Mouse (Mus musculus) kidney, embryonic 14.5 days (tissue): ENCODE measurements around the gene Ncs1. TPM values are rescaled to one million over a fixed set of nuclear protein-coding genes. Genes with fewer than 3 reads are reported as not detected.

Experiments used
- ATAC-seq: fragments of 200-750 bp; cut with Nextera tagmentation; 2 replicates; pipeline ENCODE4 v1.8.0; 2017; ENCODE audit warnings: moderate number of reproducible peaks, mild to moderate bottlenecking, moderate TSS enrichment, moderate library complexity; ENCODE audit not compliant: low FRiP score, low TSS enrichment
- H3K27ac ChIP-seq: fragments of 300-500 bp; sonication (generic); 2 replicates; pipeline ENCODE4 v1.5.1; 2014; ENCODE audit warnings: low read depth, mild to moderate bottlenecking, low read length, moderate library complexity, mixed read lengths
- H3K27me3 ChIP-seq: fragments of 300-500 bp; sonication (generic); 2 replicates; pipeline ENCODE4 v1.6.1; 2014; ENCODE audit warnings: mild to moderate bottlenecking, low read length; ENCODE audit not compliant: control insufficient read depth, insufficient read depth
- H3K36me3 ChIP-seq: fragments of 300-500 bp; sonication (generic); 2 replicates; pipeline ENCODE4 v1.6.1; 2014; ENCODE audit warnings: low read length, mixed read lengths; ENCODE audit not compliant: control insufficient read depth, insufficient read depth
- H3K4me1 ChIP-seq: fragments of 300-500 bp; sonication (generic); 2 replicates; pipeline ENCODE4 v1.6.1; 2014; ENCODE audit warnings: low read length, mixed read lengths; ENCODE audit not compliant: control insufficient read depth, insufficient read depth
- H3K4me2 ChIP-seq: fragments of 300-500 bp; sonication (generic); replicated peaks from 2 replicates; pipeline ENCODE4 v1.6.1; 2014; ENCODE audit warnings: low read depth, mild to moderate bottlenecking, low read length
- H3K4me3 ChIP-seq: fragments of 300-500 bp; sonication (generic); 2 replicates; pipeline ENCODE4 v1.5.1; 2014; ENCODE audit warnings: mild to moderate bottlenecking, low read length
- H3K9ac ChIP-seq: fragments of 300-500 bp; sonication (generic); 2 replicates; pipeline ENCODE4 v1.6.1; 2014; ENCODE audit warnings: low read depth, mild to moderate bottlenecking, low read length, moderate library complexity
- H3K9me3 ChIP-seq: fragments of 300-500 bp; sonication (generic); 2 replicates; pipeline ENCODE4 v1.6.1; 2016; ENCODE audit warnings: low read length; ENCODE audit not compliant: control insufficient read depth
- WGBS: fragments of 180-500 bp; shearing (Covaris S2); extraction: QIAGEN DNeasy Blood & Tissue Kit; methylation state at CpG from one replicate; pipeline ENCODE4 v1.1.7; 2014; 5-methylcytosine and 5-hydroxymethylcytosine counted together
- polyA plus RNA-seq: library from polyadenylated mRNA; unstranded; fragments of >200 nt; fragmentation: Nextera tagmentation; extraction: Ambion mirVana; gene quantifications from 2 replicates; pipeline ENCODE4 v1.2.1, GENCODE M21; 2014

The Ncs1 gene
- polyA plus RNA-seq, 1 experiment from 2014 or later: 57.0 TPM

GRCm38 (mm10) chr2:31208544-31209142, 37.0 kb upstream of the Ncs1 start:
- Histone ChIP-seq H3K4me3 (no peak overlapping the region), H3K4me1 (no peaks in the 10 kb centered on the region; the same call in 1 of the 2 replicates), H3K4me2 (no peak overlapping the region), H3K9me3 (no peaks in the 10 kb centered on the region), H3K27me3 (no peaks in the 10 kb centered on the region), H3K9ac (no peak overlapping the region), H3K27ac (no peak overlapping the region), H3K36me3 (peaks cover 51% of the 10 kb centered on the region)
- ATAC-seq: no peak
- WGBS: 91% methylated on average over 13 of the region's 13 CpGs

GRCm38 (mm10) chr2:31209525-31209924, 36.1 kb upstream of the Ncs1 start:
- no peak overlapping the region for H3K9ac ChIP-seq
- peaks cover 51% of the 10 kb centered on the region for H3K36me3 ChIP-seq
- no peak overlapping the region for H3K4me2 ChIP-seq
- H3K27ac ChIP-seq: no peak overlapping the region
- 84% methylated on average over 4 of the region's 4 CpGs for WGBS
- H3K4me1 ChIP-seq: no peaks in the 10 kb centered on the region
- H3K27me3 ChIP-seq: no peaks in the 10 kb centered on the region
- H3K4me3 ChIP-seq: no peak overlapping the region
- no peak for ATAC-seq
- no peaks in the 10 kb centered on the region for H3K9me3 ChIP-seq

GRCm38 (mm10) chr2:31210144-31210847, 35.3 kb upstream of the Ncs1 start:
- no peaks in the 10 kb centered on the region for H3K4me1 ChIP-seq
- no peak overlapping the region for H3K27ac ChIP-seq
- no peak overlapping the region for H3K9ac ChIP-seq
- no peak overlapping the region for H3K4me3 ChIP-seq
- no peaks in the 10 kb centered on the region for H3K27me3 ChIP-seq
- peaks cover 57% of the 10 kb centered on the region for H3K36me3 ChIP-seq
- ATAC-seq: no peak
- no peak overlapping the region for H3K4me2 ChIP-seq
- no peaks in the 10 kb centered on the region for H3K9me3 ChIP-seq
- WGBS: 75% methylated on average over 11 of the region's 11 CpGs

- peaks cover 60% of the 10 kb centered on the region for H3K36me3 ChIP-seq
- H3K4me3 ChIP-seq: no peak overlapping the region
- no peaks in the 10 kb centered on the region for H3K27me3 ChIP-seq
- H3K4me1 ChIP-seq: no peaks in the 10 kb centered on the region
- no peak overlapping the region for H3K9ac ChIP-seq
- ATAC-seq: no peak
- 66% methylated on average over 3 of the region's 3 CpGs for WGBS
- H3K9me3 ChIP-seq: no peaks in the 10 kb centered on the region
- H3K27ac ChIP-seq: no peak overlapping the region
- H3K4me2 ChIP-seq: no peak overlapping the region
Measured at GRCm38 (mm10) chr2:31211204-31211603, 34.4 kb upstream of the Ncs1 start.

- no peaks in the 10 kb centered on the region for H3K9me3 ChIP-seq
- H3K36me3 ChIP-seq: peaks cover 44% of the 10 kb centered on the region
- no peak overlapping the region for H3K4me3 ChIP-seq
- no peak for ATAC-seq
- H3K27me3 ChIP-seq: no peaks in the 10 kb centered on the region
- WGBS: 86% methylated on average over 16 of the region's 16 CpGs
- H3K4me1 ChIP-seq: no peaks in the 10 kb centered on the region
- H3K9ac ChIP-seq: no peak overlapping the region
- H3K27ac ChIP-seq: no peak overlapping the region
- H3K4me2 ChIP-seq: no peak overlapping the region
Measured at GRCm38 (mm10) chr2:31214211-31214796, 31.3 kb upstream of the Ncs1 start.

GRCm38 (mm10) chr2:31218611-31219010, 27.0 kb upstream of the Ncs1 start:
- no peak overlapping the region for H3K4me3 ChIP-seq
- H3K9ac ChIP-seq: no peak overlapping the region
- H3K27ac ChIP-seq: no peak overlapping the region
- peaks cover 19% of the 10 kb centered on the region for H3K36me3 ChIP-seq
- H3K4me2 ChIP-seq: no peak overlapping the region
- H3K27me3 ChIP-seq: no peaks in the 10 kb centered on the region
- no peaks in the 10 kb centered on the region for H3K4me1 ChIP-seq
- no peaks in the 10 kb centered on the region for H3K9me3 ChIP-seq
- ATAC-seq: no peak
- WGBS: 85% methylated on average over 3 of the region's 3 CpGs

- no peak overlapping the region for H3K27ac ChIP-seq
- no peak overlapping the region for H3K9ac ChIP-seq
- ATAC-seq: no peak
- H3K27me3 ChIP-seq: no peaks in the 10 kb centered on the region
- H3K9me3 ChIP-seq: no peaks in the 10 kb centered on the region
- peaks cover 13% of the 10 kb centered on the region for H3K36me3 ChIP-seq
- H3K4me3 ChIP-seq: no peak overlapping the region
- H3K4me1 ChIP-seq: no peaks in the 10 kb centered on the region
- WGBS: 86% methylated on average over 6 of the region's 6 CpGs
- no peak overlapping the region for H3K4me2 ChIP-seq
Measured at GRCm38 (mm10) chr2:31219470-31219869, 26.2 kb upstream of the Ncs1 start.

- 71% methylated on average over 7 of the region's 7 CpGs for WGBS
- H3K27ac ChIP-seq: no peak overlapping the region
- no peak overlapping the region for H3K4me2 ChIP-seq
- no peaks in the 10 kb centered on the region for H3K9me3 ChIP-seq
- no peaks in the 10 kb centered on the region for H3K4me1 ChIP-seq
- peaks cover 2% of the 10 kb centered on the region; the same call in 1 of the 2 replicates for H3K36me3 ChIP-seq
- H3K27me3 ChIP-seq: no peaks in the 10 kb centered on the region
- ATAC-seq: no peak
- H3K4me3 ChIP-seq: no peak overlapping the region
- H3K9ac ChIP-seq: no peak overlapping the region
Measured at GRCm38 (mm10) chr2:31220844-31221243, 24.8 kb upstream of the Ncs1 start.

GRCm38 (mm10) chr2:31221582-31221981, 24.0 kb upstream of the Ncs1 start:
- Histone ChIP-seq H3K27ac (no peak overlapping the region), H3K36me3 (peaks cover 1% of the 10 kb centered on the region; the same call in 1 of the 2 replicates), H3K9me3 (peaks cover 7% of the 10 kb centered on the region), H3K27me3 (no peaks in the 10 kb centered on the region), H3K9ac (no peak overlapping the region), H3K4me1 (no peaks in the 10 kb centered on the region), H3K4me3 (no peak overlapping the region), H3K4me2 (no peak overlapping the region)
- no peak for ATAC-seq
- WGBS: 85% methylated on average over 5 of the region's 5 CpGs
